Mouse (Mus musculus) heart, embryonic 15.5 days (tissue): ENCODE results near the gene Cldn5. TPM values are rescaled to one million over a fixed set of nuclear protein-coding genes. Genes with fewer than 3 reads are reported as not detected.

Experiments used
- ATAC-seq: fragments of 200-750 bp; cut with Nextera tagmentation; replicated peaks from 2 replicates; pipeline ENCODE4 v1.8.0; 2017; ENCODE audit warnings: low read depth, moderate TSS enrichment; ENCODE audit not compliant: insufficient number of reproducible peaks, insufficient read depth, low FRiP score
- H3K27ac ChIP-seq: fragments of 300-500 bp; sonication (generic); 2 replicates; pipeline ENCODE4 v1.5.1; 2015; ENCODE audit warnings: mild to moderate bottlenecking, inconsistent platforms
- H3K27me3 ChIP-seq: fragments of 300-500 bp; sonication (generic); 2 replicates; pipeline ENCODE4 v1.6.1; 2015; ENCODE audit warnings: inconsistent platforms
- H3K36me3 ChIP-seq: fragments of 300-500 bp; sonication (generic); 2 replicates; pipeline ENCODE4 v1.6.1; 2015; ENCODE audit warnings: mild to moderate bottlenecking, inconsistent platforms
- H3K4me1 ChIP-seq: fragments of 300-500 bp; sonication (generic); replicated peaks from 2 replicates; pipeline ENCODE4 v1.6.1; 2015; ENCODE audit warnings: inconsistent platforms
- H3K4me2 ChIP-seq: fragments of 300-500 bp; sonication (generic); 2 replicates; pipeline ENCODE4 v1.6.1; 2015; ENCODE audit warnings: inconsistent platforms, mild to moderate bottlenecking, moderate library complexity
- H3K4me3 ChIP-seq: fragments of 300-500 bp; sonication (generic); 2 replicates; pipeline ENCODE4 v1.5.1; 2015; ENCODE audit warnings: mild to moderate bottlenecking, inconsistent platforms
- H3K9ac ChIP-seq: fragments of 300-500 bp; sonication (generic); 2 replicates; pipeline ENCODE4 v1.6.1; 2015; ENCODE audit warnings: mild to moderate bottlenecking, inconsistent platforms
- H3K9me3 ChIP-seq: fragments of 300-500 bp; sonication (generic); replicated peaks from 2 replicates; pipeline ENCODE4 v1.6.1; 2016; ENCODE audit warnings: inconsistent platforms
- WGBS: fragments of 180-500 bp; shearing (Covaris S2); methylation state at CpG from one replicate; pipeline ENCODE4 v1.1.7; 2015; ENCODE audit warnings: mixed read lengths; 5-methylcytosine and 5-hydroxymethylcytosine counted together
- polyA plus RNA-seq: library from polyadenylated mRNA; unstranded; fragments of >200 nt; fragmentation: Nextera tagmentation; extraction: Ambion mirVana; gene quantifications from 2 replicates; pipeline ENCODE4 v1.2.1, GENCODE M21; 2015

Cldn5 gene
- polyA plus RNA-seq, 1 experiment from 2014 or later = 25.6 TPM

DNA sequence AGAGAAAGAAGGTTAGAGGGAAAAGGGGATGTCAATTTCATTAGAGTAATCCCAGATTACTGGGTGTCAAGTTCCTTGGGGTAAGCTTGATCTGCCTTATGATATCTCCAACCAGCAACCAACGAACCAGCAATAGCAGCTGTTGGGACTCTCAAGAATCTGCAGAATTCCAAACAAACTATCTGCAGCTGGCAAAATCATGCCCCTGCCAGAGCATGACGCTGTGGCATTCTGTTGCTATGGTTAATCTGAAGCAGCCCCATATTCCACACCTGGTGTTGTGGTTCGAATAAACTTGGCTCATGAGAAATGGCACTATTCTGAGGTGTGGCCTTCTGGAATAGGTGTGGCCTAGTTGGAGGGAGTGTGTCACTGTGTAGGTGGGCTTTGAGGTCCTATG lies 13.7 kb upstream of the Cldn5 start:
- 65% methylated on average over 3 of the region's 3 CpGs for WGBS
- H3K27me3 ChIP-seq = no peaks in the 10 kb centered on the region
- no peak overlapping the region for H3K9ac ChIP-seq
- no peaks in the 10 kb centered on the region for H3K9me3 ChIP-seq
- H3K4me2 ChIP-seq = no peak overlapping the region
- no peaks in the 10 kb centered on the region for H3K4me1 ChIP-seq
- H3K27ac ChIP-seq = no peak overlapping the region
- no peak for ATAC-seq
- H3K4me3 ChIP-seq = no peak overlapping the region
- H3K36me3 ChIP-seq = no peaks in the 10 kb centered on the region

DNA sequence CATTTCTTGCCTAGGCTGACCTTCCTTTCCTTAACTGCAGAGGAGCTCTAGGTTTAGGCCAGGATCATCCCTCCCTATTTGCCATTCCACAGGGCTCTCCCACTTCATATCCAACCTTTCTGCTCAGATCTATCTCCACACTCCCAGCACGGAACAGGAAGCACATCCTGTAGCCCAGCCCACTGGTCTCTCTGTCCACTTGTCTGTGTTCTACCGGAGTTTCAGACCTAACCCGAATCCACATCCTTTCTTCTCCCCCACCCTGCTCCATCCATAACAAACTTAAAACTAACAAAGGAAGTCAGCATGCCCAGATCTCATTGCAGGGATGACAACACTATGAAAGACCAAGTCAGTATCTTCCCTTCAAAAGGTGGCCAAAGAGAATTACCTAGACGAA lies 10.3 kb upstream of the Cldn5 start:
- Histone ChIP-seq H3K36me3 (no peaks in the 10 kb centered on the region), H3K4me2 (no peak overlapping the region), H3K27me3 (no peaks in the 10 kb centered on the region), H3K4me3 (no peak overlapping the region), H3K9ac (no peak overlapping the region), H3K9me3 (no peaks in the 10 kb centered on the region), H3K4me1 (no peaks in the 10 kb centered on the region), H3K27ac (no peak overlapping the region)
- no peak for ATAC-seq
- 63% methylated on average over 4 of the region's 4 CpGs for WGBS

DNA sequence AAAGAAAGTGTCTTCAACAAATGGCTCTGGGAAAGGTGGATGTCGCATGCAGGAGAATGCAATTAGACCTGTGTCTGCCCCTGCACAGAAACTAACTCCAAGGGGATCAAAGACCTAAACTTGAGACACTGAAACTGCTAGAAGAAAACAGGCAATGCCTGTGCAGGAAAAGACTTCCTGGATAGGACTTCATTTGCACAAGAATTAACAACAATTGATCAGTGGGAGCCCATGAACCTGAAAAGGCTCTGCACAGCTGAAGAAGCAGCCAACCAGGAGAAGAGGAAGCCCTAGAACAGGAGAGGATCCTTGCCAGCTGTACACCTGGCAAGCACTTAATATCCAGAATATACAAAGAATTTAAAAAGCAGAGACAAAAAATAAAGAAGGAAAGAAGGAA lies 7.1 kb upstream of the Cldn5 start:
- Histone ChIP-seq H3K4me3 (no peak overlapping the region), H3K36me3 (no peaks in the 10 kb centered on the region), H3K4me2 (no peak overlapping the region), H3K27ac (no peak overlapping the region), H3K9me3 (no peaks in the 10 kb centered on the region), H3K4me1 (peaks cover 5% of the 10 kb centered on the region), H3K27me3 (no peaks in the 10 kb centered on the region), H3K9ac (no peak overlapping the region)
- 59% methylated on average over 1 of the region's 1 CpGs for WGBS
- no peak for ATAC-seq

DNA sequence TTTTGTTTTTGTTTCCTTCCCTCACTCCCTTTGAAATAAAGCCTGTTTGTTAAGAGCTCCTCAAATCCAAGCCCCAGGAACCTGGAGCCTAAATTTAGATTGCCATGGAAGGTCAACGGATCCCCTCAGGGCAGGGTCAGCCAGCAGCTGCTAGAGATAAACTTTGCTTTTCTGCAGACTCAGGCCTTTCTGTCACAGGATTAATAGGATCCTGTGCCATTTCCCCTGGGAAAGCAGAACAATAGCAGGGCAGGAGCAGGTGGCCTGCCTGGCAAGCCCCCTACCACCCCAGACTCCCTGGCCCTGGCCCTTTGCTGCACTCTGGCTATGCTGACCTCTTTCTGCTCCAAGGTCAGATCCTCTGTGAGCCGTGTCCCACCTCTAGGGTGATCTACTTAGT lies 2.7 kb upstream of the Cldn5 start:
- 25% methylated on average over 2 of the region's 2 CpGs for WGBS
- no peak for ATAC-seq
- Histone ChIP-seq H3K27me3 (peaks cover 43% of the 10 kb centered on the region), H3K27ac (peak overlapping the region; percentile 31; the same call in 1 of the 2 replicates), H3K9me3 (no peaks in the 10 kb centered on the region), H3K9ac (no peak overlapping the region), H3K4me2 (no peak overlapping the region), H3K4me3 (no peak overlapping the region), H3K36me3 (no peaks in the 10 kb centered on the region), H3K4me1 (peaks cover 18% of the 10 kb centered on the region)

DNA sequence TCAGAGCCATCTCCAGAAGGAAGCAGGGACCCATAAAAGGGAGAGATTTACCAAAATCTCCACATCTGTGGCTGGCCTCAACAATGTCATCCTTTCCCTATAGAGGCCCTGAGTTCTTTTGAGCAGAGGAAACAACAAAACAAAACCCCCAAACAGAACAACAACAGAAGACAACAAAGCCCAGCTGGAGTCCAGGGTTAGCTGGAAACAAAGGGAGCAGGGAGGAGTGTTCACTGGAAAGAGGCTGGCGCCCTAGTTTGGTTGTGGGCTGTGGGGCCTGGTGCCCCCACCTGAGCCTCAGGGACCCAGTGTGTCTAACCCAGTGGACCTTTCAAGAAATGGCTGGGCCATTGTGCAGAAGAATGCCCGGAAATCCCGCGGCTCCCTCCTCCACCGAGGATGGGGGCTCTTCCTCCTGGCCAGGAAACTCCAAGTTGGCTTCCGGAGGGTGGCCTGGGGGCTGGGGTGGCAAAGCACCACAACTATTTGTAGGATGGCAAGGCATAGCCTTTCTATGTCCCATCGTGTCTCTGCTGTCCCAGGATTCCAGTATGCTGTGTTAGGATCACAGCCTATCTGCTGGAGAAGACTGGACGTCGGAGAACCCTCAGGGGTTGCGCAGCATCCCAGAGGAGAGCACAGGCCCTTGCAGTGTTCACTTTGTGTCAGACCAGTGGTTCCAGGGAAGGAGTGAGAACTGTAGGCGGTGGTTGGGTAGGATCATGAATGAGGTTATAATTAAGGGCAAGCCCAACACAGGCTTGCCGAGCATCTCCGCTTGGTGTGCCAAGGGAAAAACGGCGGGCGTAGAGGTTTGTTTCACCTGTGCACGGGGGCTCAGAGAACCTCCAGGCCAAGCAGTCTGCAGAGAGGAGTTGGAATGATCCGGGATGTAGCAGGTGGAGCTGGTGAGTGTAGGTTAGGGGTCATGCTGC lies 759 bp upstream of the Cldn5 start:
- H3K9ac ChIP-seq = no peak overlapping the region

DNA sequence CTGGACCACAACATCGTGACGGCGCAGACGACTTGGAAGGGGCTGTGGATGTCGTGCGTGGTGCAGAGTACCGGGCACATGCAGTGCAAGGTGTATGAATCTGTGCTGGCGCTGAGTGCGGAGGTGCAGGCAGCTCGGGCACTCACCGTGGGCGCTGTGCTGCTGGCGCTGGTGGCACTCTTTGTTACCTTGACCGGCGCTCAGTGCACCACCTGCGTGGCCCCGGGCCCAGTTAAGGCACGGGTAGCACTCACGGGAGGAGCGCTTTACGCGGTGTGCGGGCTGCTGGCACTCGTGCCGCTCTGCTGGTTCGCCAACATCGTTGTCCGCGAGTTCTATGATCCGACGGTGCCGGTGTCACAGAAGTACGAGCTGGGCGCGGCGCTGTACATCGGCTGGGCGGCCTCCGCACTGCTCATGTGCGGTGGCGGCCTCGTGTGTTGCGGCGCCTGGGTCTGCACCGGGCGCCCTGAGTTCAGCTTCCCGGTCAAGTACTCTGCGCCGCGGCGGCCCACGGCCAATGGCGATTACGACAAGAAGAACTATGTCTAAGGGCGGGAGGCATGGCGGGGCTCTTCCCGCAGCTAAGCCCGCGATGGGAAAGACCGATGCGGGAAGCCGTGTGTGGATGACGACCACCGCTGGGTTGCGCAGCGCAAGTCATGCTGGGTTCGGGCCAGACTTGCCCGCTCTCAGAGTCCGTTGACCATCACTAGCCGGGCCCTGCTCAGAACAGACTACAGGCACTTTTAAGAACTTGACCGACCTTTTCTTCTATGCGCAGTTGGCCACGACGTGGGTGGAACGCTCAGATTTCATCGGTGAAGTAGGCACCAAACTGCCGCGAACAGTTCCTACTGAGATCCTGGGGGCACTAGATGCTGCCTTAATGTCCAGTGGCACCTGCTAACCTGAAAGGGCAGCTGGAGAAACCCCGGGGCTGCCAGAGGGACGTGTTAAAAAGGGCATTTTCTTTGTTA lies 744 bp downstream of the Cldn5 start:
- Histone ChIP-seq H3K9me3 (no peaks in the 10 kb centered on the region), H3K27ac (0 out of 2 replicates have a peak overlapping the region, but pooled peaks have one; percentile 25), H3K4me1 (peaks cover 18% of the 10 kb centered on the region), H3K4me2 (peak overlapping the region; percentile 76), H3K27me3 (peaks cover 47% of the 10 kb centered on the region), H3K36me3 (peaks cover 7% of the 10 kb centered on the region; the same call in 1 of the 2 replicates), H3K9ac (peak overlapping the region; percentile 42), H3K4me3 (peak overlapping the region; percentile 49)
- 0 out of 2 replicates have a peak, but pooled peaks have one; percentile 16 for ATAC-seq
- 2% methylated on average over 80 of the region's 80 CpGs for WGBS

More for the DNA sequence above, 759 bp upstream of the Cldn5 start:
- peaks cover 47% of the 10 kb centered on the region for H3K27me3 ChIP-seq
- WGBS = 40% methylated on average over 18 of the region's 18 CpGs
- peak overlapping the region; percentile 49 for H3K4me3 ChIP-seq
- H3K36me3 ChIP-seq = no peaks in the 10 kb centered on the region
- H3K27ac ChIP-seq = peak overlapping the region; percentile 70
- no peak for ATAC-seq
- peak overlapping the region; percentile 76 for H3K4me2 ChIP-seq
- H3K9me3 ChIP-seq = no peaks in the 10 kb centered on the region
- peaks cover 18% of the 10 kb centered on the region for H3K4me1 ChIP-seq

DNA sequence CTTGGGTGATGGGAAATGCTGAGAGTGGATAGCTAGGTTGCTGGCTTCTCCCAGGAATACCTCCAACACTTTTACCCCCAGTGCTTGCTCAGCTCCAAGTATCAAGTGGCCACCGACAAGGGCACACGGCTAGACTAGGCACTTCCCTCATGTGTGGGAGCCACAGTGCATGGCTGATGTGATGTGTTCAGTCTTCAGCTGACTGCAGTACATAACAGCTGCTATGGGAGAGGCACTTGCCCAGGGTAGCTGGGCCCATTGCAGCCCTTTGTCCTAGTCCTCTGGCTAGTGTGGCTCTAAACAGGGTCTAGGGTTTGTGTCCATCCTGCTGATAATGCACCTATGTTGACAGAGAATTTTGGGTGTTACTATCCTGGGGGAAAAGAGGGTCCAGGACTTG lies 1.8 kb downstream of the Cldn5 start:
- Histone ChIP-seq H3K9me3 (no peaks in the 10 kb centered on the region), H3K4me1 (peaks cover 18% of the 10 kb centered on the region), H3K9ac (no peak overlapping the region), H3K27ac (no peak overlapping the region), H3K4me3 (peak overlapping the region; percentile 49), H3K4me2 (peak overlapping the region; percentile 76), H3K36me3 (peaks cover 13% of the 10 kb centered on the region), H3K27me3 (peaks cover 47% of the 10 kb centered on the region)
- ATAC-seq = no peak
- 43% methylated on average over 2 of the region's 2 CpGs for WGBS

DNA sequence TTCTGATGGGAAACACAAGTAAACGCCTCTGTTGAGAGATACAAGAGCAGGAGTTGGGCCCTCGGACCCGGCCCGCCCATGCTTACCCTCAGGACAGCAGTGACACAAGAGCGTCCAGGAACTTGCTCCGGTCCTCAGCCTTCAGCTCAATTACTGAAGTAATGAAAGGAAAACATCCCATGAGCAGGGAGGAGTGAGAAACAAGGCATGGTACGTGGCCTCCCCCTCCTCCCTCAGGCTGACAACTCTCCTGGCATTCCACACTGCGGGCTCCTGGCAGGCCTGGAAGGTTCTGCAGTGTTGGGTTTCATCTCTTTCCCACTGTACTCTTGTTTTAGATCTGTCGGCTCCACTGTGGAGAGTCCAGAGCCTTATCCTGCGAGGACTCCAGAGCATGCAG lies 5.2 kb downstream of the Cldn5 start:
- H3K9ac ChIP-seq = no peak overlapping the region
- H3K4me1 ChIP-seq = peaks cover 9% of the 10 kb centered on the region
- no peak overlapping the region for H3K27ac ChIP-seq
- peaks cover 25% of the 10 kb centered on the region for H3K27me3 ChIP-seq
- H3K4me3 ChIP-seq = no peak overlapping the region
- ATAC-seq = no peak
- 82% methylated on average over 10 of the region's 10 CpGs for WGBS
- H3K36me3 ChIP-seq = peaks cover 31% of the 10 kb centered on the region
- no peaks in the 10 kb centered on the region for H3K9me3 ChIP-seq
- no peak overlapping the region for H3K4me2 ChIP-seq

DNA sequence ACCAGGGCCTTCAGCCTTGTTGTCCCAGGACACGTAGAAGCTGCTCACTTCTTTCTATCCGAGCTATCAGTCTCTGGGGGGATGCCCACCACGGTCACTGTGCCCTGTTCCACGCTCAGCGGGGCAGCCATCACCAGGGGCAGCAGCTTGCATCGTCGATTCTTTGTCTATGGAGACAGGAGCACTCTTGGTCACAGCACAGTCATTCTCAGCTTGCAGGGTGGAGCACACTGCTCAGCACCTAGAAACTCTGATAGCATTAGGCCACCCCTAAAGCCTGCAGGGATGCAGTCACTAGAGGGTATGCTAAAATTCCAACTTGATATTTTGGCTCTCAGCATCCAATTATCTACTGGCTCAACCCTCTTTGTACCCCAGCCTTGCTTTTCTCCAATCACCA lies 8.4 kb downstream of the Cldn5 start:
- ATAC-seq = no peak
- H3K27ac ChIP-seq = no peak overlapping the region
- WGBS = 91% methylated on average over 7 of the region's 7 CpGs
- H3K27me3 ChIP-seq = no peaks in the 10 kb centered on the region
- no peaks in the 10 kb centered on the region for H3K9me3 ChIP-seq
- H3K9ac ChIP-seq = no peak overlapping the region
- no peaks in the 10 kb centered on the region for H3K4me1 ChIP-seq
- H3K4me2 ChIP-seq = no peak overlapping the region
- peaks cover 42% of the 10 kb centered on the region for H3K36me3 ChIP-seq
- no peak overlapping the region for H3K4me3 ChIP-seq

DNA sequence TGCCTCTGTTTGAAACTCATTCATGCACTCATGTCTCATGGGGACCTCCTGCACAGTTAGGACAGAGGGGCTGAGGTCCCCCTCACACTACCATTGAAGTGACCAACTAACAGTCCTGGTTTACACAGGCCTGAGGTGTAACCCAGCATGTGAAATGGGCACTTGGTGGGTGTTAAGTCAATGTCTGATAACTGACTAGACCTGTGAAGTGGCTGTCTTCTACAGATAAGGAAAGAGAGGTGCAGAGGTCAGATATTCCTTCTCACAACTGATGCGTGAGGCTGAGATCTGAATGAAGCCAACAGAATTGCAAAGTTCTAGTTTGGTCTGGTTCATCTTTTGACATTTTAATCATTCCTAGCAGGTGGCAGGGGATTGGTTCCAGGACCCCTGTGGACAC lies 8.8 kb downstream of the Cldn5 start:
- no peak overlapping the region for H3K9ac ChIP-seq
- no peak overlapping the region for H3K27ac ChIP-seq
- H3K27me3 ChIP-seq = no peaks in the 10 kb centered on the region
- ATAC-seq = no peak
- H3K4me2 ChIP-seq = no peak overlapping the region
- no peaks in the 10 kb centered on the region for H3K9me3 ChIP-seq
- peaks cover 46% of the 10 kb centered on the region for H3K36me3 ChIP-seq
- H3K4me1 ChIP-seq = no peaks in the 10 kb centered on the region
- no peak overlapping the region for H3K4me3 ChIP-seq
- WGBS = 63% methylated on average over 1 of the region's 1 CpGs

DNA sequence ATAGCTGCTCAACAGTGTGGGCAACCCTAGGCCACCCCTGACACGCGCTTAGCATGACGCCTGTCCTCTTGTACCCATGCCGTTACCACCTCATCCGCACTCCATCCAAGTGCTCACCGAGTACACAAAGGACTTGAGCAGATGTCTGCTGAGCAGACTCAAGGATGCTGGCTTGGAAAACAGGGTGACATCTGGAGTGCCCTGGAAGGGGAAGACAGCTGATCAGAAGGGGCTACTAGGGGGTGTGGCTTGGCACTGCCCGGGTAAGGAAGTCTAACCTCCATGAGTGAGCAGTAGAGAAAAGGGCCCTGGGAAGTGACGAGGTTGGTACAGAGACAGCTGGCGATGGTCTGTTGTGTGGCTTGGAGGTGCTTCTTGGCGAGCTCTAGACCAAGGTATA lies 10.0 kb downstream of the Cldn5 start:
- Histone ChIP-seq H3K9ac (no peak overlapping the region), H3K4me3 (no peak overlapping the region), H3K27me3 (no peaks in the 10 kb centered on the region), H3K9me3 (no peaks in the 10 kb centered on the region), H3K36me3 (peaks cover 55% of the 10 kb centered on the region), H3K4me1 (no peaks in the 10 kb centered on the region), H3K27ac (no peak overlapping the region), H3K4me2 (no peak overlapping the region)
- no peak for ATAC-seq
- 92% methylated on average over 10 of the region's 10 CpGs for WGBS
